Mouse (Mus musculus) stomach, postnatal 0 days (tissue): ENCODE measurements at regions not wholly inside any gene's neighbourhood (a gene's known extent, or its start where the extent isn't known, plus 50 kb on each side); places are given as distances from the start of the nearest gene placed in this dataset.

Experiments used
- CTCF ChIP-seq: IDR thresholded peaks from 2 replicates; pipeline ENCODE4 v1.5.1; 2016; ENCODE audit warnings: antibody characterized with exemption, low read depth, mild to moderate bottlenecking, moderate library complexity
- EP300 ChIP-seq: optimal IDR thresholded peaks from 2 replicates; pipeline ENCODE3; 2016; ENCODE audit warnings: antibody characterized with exemption

GRCm38 (mm10) chr2:128497891-128498290, 93.1 kb upstream of the Spdye4c start:
- TF ChIP-seq EP300: no peak
- no peak for TF ChIP-seq CTCF
